Mouse (Mus musculus) cerebellum, adult 2 months (tissue): ENCODE results near the gene Setd3.

Experiments
- CTCF ChIP-seq: fragments of 200-500 bp; IDR thresholded peaks from 2 replicates; pipeline ENCODE4 v1.5.1; 2011; ENCODE audit warnings: low read depth, mild to moderate bottlenecking, control low read depth, low read length, moderate library complexity, borderline replicate concordance; ENCODE audit not compliant: insufficient read depth
- POLR2A ChIP-seq: fragments of 200-500 bp; IDR thresholded peaks from 2 replicates; pipeline ENCODE4 v1.6.1; 2011; ENCODE audit warnings: low read length, control low read depth, borderline replicate concordance; ENCODE audit not compliant: insufficient read depth

GRCm38 (mm10) chr12:108067811-108068375, 111.2 kb downstream of the Setd3 start:
- TF ChIP-seq CTCF, result no peak
- peak; percentile 21; the same call in 1 of the 2 replicates for TF ChIP-seq POLR2A
